Mouse (Mus musculus) kidney, adult 8-10 months (tissue): ENCODE measurements around the gene Gfi1b.
A peak's percentile ranks its signal among the peaks of the same experiment; 100 is the strongest.

Experiments used
- DNase-seq, 2 experiments: peaks; one replicate each; pipeline ENCODE4 v3.0.0; 2022

Gfi1b gene

GRCm38 (mm10) chr2:28621664-28622171, at the start of gene Gfi1b:
Gene Gfi1b (minus strand): TSS chr2:28621982.
- no peak for DNase-seq

GRCm38 (mm10) chr2:28671438-28671837, 49.7 kb upstream of the Gfi1b start:
- DNase-seq, result peak in 1 of 2 experiments; percentile 32

- DNase-seq, result no peak
These were observed 44.0 kb upstream of the Gfi1b start for GRCm38 (mm10) chr2:28665818-28666217.

GRCm38 (mm10) chr2:28662891-28663290, 41.1 kb upstream of the Gfi1b start:
- DNase-seq, result no peak

GRCm38 (mm10) chr2:28656216-28656615, 34.4 kb upstream of the Gfi1b start:
- no peak for DNase-seq

DNA sequence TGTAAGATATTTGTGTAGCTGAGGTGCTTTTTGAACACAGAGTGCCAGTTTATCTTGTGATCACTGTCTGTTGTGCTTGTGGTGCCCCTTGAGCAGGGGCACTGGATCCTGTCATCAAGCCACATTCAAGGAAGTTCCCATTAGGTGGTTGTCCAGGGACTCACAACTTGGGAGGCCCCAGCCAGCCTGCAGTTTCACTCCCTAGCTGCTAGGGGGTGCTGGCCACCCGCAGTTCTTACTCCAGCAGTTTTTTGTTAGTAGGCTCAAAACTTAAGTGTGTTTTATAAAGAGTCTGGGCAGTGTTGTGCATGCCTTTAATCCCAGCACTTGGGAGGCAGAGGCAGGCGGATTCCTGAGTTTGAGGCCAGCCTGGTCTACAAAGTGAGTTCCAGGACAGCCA, 32.5 kb upstream of the Gfi1b start:
- DNase-seq, result peak in 1 of 2 experiments; percentile 52

DNA sequence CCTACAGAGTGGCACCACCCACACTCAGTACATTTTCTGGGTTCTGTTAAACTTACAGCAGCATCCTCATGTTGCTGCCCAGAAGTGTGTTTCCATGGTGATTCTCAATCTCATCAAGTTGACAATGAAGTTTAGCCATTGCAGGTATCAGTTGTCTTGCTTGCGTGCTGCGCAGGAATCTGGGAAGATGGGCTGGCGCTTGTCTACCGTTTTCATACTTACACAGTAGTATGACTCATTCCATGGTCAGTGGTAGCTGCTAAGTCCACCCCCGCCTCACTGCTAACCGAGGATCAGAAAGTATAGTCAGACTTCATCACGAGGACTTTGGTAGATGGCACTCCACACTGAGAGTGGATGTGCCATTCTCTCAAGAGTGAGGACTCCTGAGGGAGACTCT, 31.6 kb upstream of the Gfi1b start:
- no peak for DNase-seq

DNA sequence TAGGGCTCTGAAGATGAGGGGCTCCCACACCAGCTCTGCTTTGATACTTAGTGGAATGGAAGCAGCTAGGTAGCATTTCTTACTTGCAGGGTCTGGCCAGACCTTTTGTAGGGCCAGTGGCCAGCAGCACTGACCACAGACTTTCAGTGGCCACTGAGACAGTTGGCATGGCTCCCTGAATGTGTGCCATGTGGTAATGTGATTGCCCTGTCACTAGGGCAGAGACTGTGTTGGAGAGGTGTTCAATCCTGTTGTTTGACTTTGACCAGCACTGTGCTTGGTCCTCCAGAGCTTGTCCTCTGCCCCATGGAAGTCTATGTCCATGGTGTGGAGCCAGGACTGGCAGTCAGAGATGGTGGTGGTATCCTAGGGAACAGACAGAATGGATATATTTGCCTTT, 28.7 kb upstream of the Gfi1b start:
- DNase-seq, result peak in 1 of 2 experiments; percentile 53

- no peak for DNase-seq
These were observed 21.3 kb upstream of the Gfi1b start for GRCm38 (mm10) chr2:28643081-28643480.

- no peak for DNase-seq
These were observed 19.7 kb upstream of the Gfi1b start for GRCm38 (mm10) chr2:28641435-28641941.

DNA sequence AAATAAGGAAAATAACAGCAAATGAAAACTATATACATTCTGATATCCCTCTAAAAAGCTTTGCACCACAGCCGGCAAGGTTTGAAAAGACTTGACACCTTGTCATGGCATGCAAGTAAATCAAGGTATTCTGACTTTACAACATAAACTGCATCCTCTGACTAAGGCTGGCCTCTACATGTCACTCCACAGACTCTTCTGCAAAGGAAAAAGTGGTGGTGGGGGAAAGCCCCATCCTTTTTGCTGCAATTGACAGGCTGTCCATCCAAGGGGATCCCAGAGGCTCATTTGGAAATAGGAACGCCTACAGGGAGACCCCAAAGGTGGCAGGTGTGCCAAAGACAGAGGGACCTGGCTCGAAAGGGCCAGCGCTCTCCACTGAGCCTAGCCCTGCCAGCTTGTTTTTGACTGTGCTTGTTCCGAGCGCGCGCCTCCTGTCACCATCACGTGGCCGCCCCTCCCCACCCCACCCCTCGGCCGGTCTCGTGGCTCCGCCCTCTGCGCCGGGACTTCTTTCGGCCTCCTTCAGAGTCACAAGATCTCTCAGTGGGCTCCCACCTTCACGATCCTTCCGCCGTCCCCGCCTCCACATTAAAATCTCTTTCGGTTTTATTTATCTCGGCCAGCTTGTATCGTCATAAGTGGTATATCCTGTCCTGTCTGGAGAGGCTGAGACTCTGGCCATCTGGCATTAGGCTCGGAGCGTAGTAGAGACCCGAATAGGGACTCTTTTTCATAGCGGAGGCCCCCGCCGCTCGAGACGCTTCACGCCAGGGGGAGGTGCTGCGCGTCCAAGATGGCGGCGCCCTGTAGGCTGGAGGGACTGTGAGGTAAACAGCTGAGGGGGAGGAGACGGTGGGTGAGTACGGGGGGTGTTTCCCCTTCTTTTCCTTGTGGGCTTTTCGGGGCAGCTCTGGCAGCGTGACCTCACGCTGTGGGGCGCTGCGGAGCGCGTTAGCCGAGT, 19.0 kb upstream of the Gfi1b start, which contains the start of gene Tsc1:
TSS of gene Tsc1 (plus strand) at position 768 of the 964 bp plus-strand sequence.
- DNase-seq, result peak; percentile 94 to 95

GRCm38 (mm10) chr2:28639794-28640193, 18.0 kb upstream of the Gfi1b start:
- DNase-seq, result peak in 1 of 2 experiments; percentile 46

GRCm38 (mm10) chr2:28638886-28639285, 17.1 kb upstream of the Gfi1b start:
- DNase-seq, result peak in 1 of 2 experiments; percentile 28

DNA sequence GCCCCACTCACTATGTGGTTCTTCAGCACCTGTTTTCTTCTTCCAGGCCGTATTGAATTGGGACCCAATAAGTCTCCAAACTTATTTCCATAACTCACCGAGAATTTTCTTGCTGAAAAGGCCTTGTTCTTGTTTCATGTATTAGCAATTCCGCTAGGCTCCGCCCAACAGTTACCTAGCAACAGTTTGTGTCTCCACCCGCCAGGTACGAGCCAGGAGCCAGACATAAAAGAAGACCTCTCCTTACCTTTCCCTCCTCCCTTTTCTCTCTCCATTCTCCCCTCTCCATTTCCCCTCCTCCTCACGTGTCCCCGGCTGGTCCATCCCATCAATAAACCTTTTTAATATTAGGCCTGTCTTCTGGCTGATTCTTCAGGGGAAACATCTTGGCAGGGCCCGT, 16.6 kb upstream of the Gfi1b start:
- peak in 1 of 2 experiments; percentile 40 for DNase-seq

GRCm38 (mm10) chr2:28637106-28637845, 15.5 kb upstream of the Gfi1b start:
- no peak for DNase-seq

DNA sequence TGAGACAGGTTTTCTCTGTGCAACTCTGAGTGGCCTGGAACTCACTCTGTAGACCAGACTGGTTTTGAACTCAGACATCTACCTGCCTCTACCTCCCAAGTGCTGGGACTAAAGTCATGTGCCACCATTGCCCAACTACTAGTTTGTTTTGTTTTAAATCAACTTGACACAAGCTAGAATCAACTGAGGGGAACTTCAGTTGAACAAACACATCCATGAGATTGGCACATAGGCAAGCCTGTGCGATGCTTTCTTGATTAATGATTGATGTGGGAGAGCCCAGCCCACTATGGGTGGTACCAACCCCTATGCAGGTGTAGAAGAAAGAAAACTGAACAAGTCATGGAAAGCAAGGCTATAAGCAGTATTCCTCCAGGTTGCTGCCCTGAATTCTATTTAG, 13.4 kb upstream of the Gfi1b start:
- no peak for DNase-seq

GRCm38 (mm10) chr2:28633136-28633535, 11.4 kb upstream of the Gfi1b start:
- no peak for DNase-seq

DNA sequence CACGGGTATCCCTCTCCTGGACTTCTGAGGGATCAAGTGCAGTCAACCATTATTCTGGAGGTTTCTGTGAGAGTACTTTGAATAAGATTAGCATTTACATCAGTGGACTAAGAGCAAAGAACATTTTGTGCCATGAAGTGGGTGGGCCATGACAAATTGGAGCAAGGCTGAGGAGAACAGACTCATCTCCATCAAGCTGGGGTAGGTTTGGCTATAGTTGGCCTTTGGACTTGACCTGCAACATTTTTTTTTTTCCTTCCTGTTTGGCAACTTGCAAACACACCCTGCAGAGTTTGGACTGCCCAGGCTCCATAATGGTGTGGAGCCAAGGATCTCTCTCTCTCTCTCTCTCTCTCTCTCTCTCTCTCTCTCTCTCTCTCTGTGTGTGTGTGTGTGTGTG, 10.8 kb upstream of the Gfi1b start:
- DNase-seq, result peak in 1 of 2 experiments; percentile 55

- DNase-seq, result peak; percentile 59 to 87
These were observed 8.2 kb upstream of the Gfi1b start for GRCm38 (mm10) chr2:28629911-28630381.

GRCm38 (mm10) chr2:28628053-28628452, 6.3 kb upstream of the Gfi1b start:
- no peak for DNase-seq

GRCm38 (mm10) chr2:28626038-28626437, 4.3 kb upstream of the Gfi1b start:
- no peak for DNase-seq

DNA sequence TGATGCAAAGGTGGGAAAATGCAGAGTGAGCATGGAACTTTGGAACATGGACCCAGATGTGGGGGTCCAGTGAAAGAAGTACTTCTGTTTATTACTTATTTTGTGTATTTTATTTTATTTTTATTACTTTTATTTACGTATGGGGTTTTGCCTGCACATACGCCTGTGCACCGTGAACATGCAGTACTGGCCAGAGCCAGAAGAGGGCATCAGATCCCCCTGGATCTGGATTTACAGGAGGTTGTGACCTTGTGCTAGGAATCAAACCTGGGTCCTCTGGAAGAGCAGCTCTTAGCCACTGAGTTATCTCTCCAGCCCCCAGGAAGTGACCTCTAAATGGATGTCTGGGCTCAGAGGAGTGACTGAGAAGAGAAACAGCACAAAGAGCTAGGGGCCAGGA, 3.1 kb upstream of the Gfi1b start:
- DNase-seq, result no peak

DNA sequence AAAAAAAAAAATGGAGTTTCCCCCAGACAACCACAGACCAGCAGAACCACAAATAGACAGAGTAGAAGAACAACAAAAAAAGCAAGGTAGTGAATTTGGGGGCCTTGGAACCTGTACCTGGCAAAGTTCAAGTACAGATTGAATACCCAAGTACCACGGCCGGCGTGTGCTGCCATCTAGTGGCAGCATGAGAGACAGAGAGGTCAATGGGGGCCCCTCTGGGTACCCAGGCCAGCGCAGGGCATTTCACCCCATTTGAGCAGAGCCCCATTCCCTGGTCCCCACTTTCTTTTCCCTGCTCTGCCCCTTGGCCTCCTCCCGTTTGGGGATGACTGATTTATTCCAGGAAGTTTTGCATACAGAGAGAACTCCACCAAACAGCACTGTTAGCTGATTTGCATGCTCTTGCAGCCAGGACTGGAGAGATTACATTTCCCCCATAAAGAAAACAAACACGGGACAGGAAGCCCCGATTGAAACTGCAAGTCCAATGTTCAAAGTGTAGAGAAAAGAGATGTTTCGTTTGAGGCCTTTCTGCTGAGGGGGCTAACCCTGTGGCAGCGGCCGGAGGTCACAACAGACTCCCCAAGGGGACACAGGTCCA, 841 bp upstream of the Gfi1b start:
- DNase-seq, result peak in 1 of 2 experiments; percentile 35
